Mouse (Mus musculus) myocyte (in vitro differentiated cells): ENCODE measurements at regions not wholly inside any gene's neighbourhood (a gene's known extent, or its start where the extent isn't known, plus 50 kb on each side); places are given as distances from the start of the nearest gene placed in this dataset.

Experiments
- CEBPB ChIP-seq: IDR thresholded peaks from 2 replicates; pipeline ENCODE4 v1.6.1; 2011; ENCODE audit warnings: mild to moderate bottlenecking, moderate library complexity; ENCODE audit not compliant: poor library complexity, insufficient read depth, severe bottlenecking
- E2F4 ChIP-seq: IDR thresholded peaks from one replicate; pipeline ENCODE4 v1.6.1; 2011; ENCODE audit warnings: mild to moderate bottlenecking, control low read depth, moderate library complexity; ENCODE audit not compliant: insufficient read depth
- MAX ChIP-seq: IDR thresholded peaks from one replicate; pipeline ENCODE4 v1.6.1; 2011; ENCODE audit warnings: low read depth, mild to moderate bottlenecking, control low read depth
- MYOD1 ChIP-seq, 3 experiments: IDR thresholded peaks; one replicate each; pipeline ENCODE4 v1.6.1; 2011; ENCODE audit warnings: control low read depth in 2 of 3, low read depth in 2 of 3, mild to moderate bottlenecking in 2 of 3, moderate library complexity in 1 of 3; ENCODE audit not compliant: insufficient read length in 2 of 3, control insufficient read depth in 1 of 3
- MYOG ChIP-seq, 3 experiments: IDR thresholded peaks; one replicate each; pipeline ENCODE4 v1.6.1; 2011; ENCODE audit warnings: control low read depth in 2 of 3, low read depth in 2 of 3, mild to moderate bottlenecking in 2 of 3; ENCODE audit not compliant: insufficient read length in 2 of 3, control insufficient read depth in 1 of 3, insufficient read depth in 1 of 3
- POLR2A ChIP-seq: IDR thresholded peaks from one replicate; pipeline ENCODE4 v1.6.1; 2011; ENCODE audit warnings: low read depth, mild to moderate bottlenecking, control low read depth, moderate library complexity; ENCODE audit not compliant: insufficient read length
- POLR2AphosphoS2 ChIP-seq: IDR thresholded peaks from one replicate; pipeline ENCODE4 v1.6.1; 2011; ENCODE audit warnings: low read depth, control low read depth; ENCODE audit not compliant: insufficient read length
- REST ChIP-seq: IDR thresholded peaks from one replicate; pipeline ENCODE4 v1.6.1; 2011; ENCODE audit warnings: mild to moderate bottlenecking, control low read depth, moderate library complexity; ENCODE audit not compliant: insufficient read depth, insufficient read length
- SRF ChIP-seq: IDR thresholded peaks from one replicate; pipeline ENCODE4 v1.6.1; 2011; ENCODE audit warnings: low read depth; ENCODE audit not compliant: control insufficient read depth, insufficient read length
- TCF12 ChIP-seq: IDR thresholded peaks from one replicate; pipeline ENCODE4 v1.6.1; 2011; ENCODE audit warnings: mild to moderate bottlenecking, control low read depth; ENCODE audit not compliant: poor library complexity, insufficient read depth, severe bottlenecking
- TCF3 ChIP-seq: IDR thresholded peaks from one replicate; pipeline ENCODE4 v1.6.1; 2011; ENCODE audit warnings: low read depth, control low read depth; ENCODE audit not compliant: insufficient read length
- USF1 ChIP-seq: IDR thresholded peaks from one replicate; pipeline ENCODE4 v1.6.1; 2011; ENCODE audit warnings: low read depth, mild to moderate bottlenecking, control low read depth, moderate library complexity

- no peak for TF ChIP-seq POLR2A
- no peak for TF ChIP-seq CEBPB
- no peak for TF ChIP-seq MAX
- TF ChIP-seq USF1: no peak
- TF ChIP-seq MYOD1 (IDR thresholded peaks at IDR 0.05; ENCODE audit: control insufficient read depth in 1 of 3, insufficient read length in 2 of 3, low read depth in 2 of 3): no peak
- no peak for TF ChIP-seq POLR2AphosphoS2
- no peak for TF ChIP-seq TCF3
- no peak for TF ChIP-seq TCF12
- TF ChIP-seq E2F4: no peak
- no peak for TF ChIP-seq MYOG (IDR thresholded peaks at IDR 0.05; ENCODE audit: control insufficient read depth in 1 of 3, insufficient read depth in 1 of 3, insufficient read length in 2 of 3, low read depth in 2 of 3)
- no peak for TF ChIP-seq REST
- no peak for TF ChIP-seq SRF
Measured at GRCm38 (mm10) chr2:117989215-117989614, 122.5 kb upstream of the Thbs1 start.
